ENCODE assay signal across 9 mouse cellular contexts in genomic region chr13:34132875-34133274, GRCm38 (mm10). TPM values are rescaled to one million over a fixed set of nuclear protein-coding genes. Genes with fewer than 3 reads are reported as not detected.
DNase-seq lines count a peak whose midpoint lies in the region; ATAC-seq and TF ChIP-seq lines count a peak whose summit lies in the region.
"Had no signal": no experiment of that assay in that cellular context is flagged by ENCODE, and none has a peak within 500 bp of the region (broad histone marks: within the 10 kb centered on the region; RNA-seq: fewer than 3 reads in every experiment).

No protein-coding gene starts in this region.

- H3K36me3 ChIP-seq in heart, embryonic 15.5 days, result no peaks in the 10 kb centered on the region
- no peaks in the 10 kb centered on the region for H3K36me3 ChIP-seq in heart, adult 2 months (ENCODE audit: control insufficient read depth, insufficient read depth, low read length)
- H3K36me3 ChIP-seq in embryonic facial prominence, embryonic 10.5 days (replicated peaks), result peaks cover 9% of the 10 kb centered on the region
- H3K36me3 ChIP-seq in forebrain, postnatal 0 days (ENCODE audit: insufficient read depth), result no peaks in the 10 kb centered on the region
- H3K36me3 ChIP-seq in midbrain, embryonic 11.5 days (ENCODE audit: control insufficient read depth, insufficient read depth, low read length), result no peaks in the 10 kb centered on the region

- H3K9ac ChIP-seq in heart, embryonic 15.5 days, result no peak overlapping the region
- H3K9ac ChIP-seq in heart, adult 2 months (ENCODE audit: low read depth, low read length), result no peak overlapping the region
- H3K9ac ChIP-seq in forebrain, postnatal 0 days, result peak overlapping the region; percentile 100
- peak overlapping the region; percentile 85 for H3K9ac ChIP-seq in midbrain, embryonic 11.5 days (ENCODE audit: low read length)

- H3K4me1 ChIP-seq in heart, embryonic 15.5 days (replicated peaks), result peaks cover 33% of the 10 kb centered on the region
- peaks cover 3% of the 10 kb centered on the region; the same call in 1 of the 2 replicates for H3K4me1 ChIP-seq in heart, adult 2 months (ENCODE audit: control insufficient read depth, insufficient read depth, low read length)
- peaks cover 60% of the 10 kb centered on the region for H3K4me1 ChIP-seq in embryonic facial prominence, embryonic 10.5 days
- peaks cover 30% of the 10 kb centered on the region for H3K4me1 ChIP-seq in forebrain, postnatal 0 days (ENCODE audit: insufficient read depth)
- peaks cover 27% of the 10 kb centered on the region for H3K4me1 ChIP-seq in midbrain, embryonic 11.5 days (ENCODE audit: control insufficient read depth, insufficient read depth, low read length)

- no peak for ATAC-seq in heart, embryonic 15.5 days (replicated peaks; ENCODE audit: insufficient number of reproducible peaks, insufficient read depth, low FRiP score, low read depth)
- ATAC-seq in forebrain, postnatal 0 days, result no peak
- ATAC-seq in midbrain, embryonic 11.5 days (ENCODE audit: low FRiP score), result no peak

- intact Hi-C loops in heart, adult 2 months (cut with DNase I), result no loop called here
- intact Hi-C loops in left cerebral cortex, postnatal 36 days (cut with DNase I), result no loop called here

- 38% methylated on average over 6 of the region's 6 CpGs for WGBS in heart, embryonic 15.5 days
- WGBS in heart, adult 2 months, result 65% methylated on average over 6 of the region's 6 CpGs
- WGBS in embryonic facial prominence, embryonic 10.5 days, result 15% methylated on average over 6 of the region's 6 CpGs
- WGBS in forebrain, postnatal 0 days, result 3% methylated on average over 6 of the region's 6 CpGs
- WGBS in midbrain, embryonic 11.5 days, result 9% methylated on average over 6 of the region's 6 CpGs

- peak overlapping the region; percentile 88 for H3K27ac ChIP-seq in heart, embryonic 15.5 days
- no peak overlapping the region for H3K27ac ChIP-seq in heart, adult 2 months
- peak overlapping the region; percentile 93 for H3K27ac ChIP-seq in embryonic facial prominence, embryonic 10.5 days (replicated peaks)
- peak overlapping the region; percentile 100 for H3K27ac ChIP-seq in forebrain, postnatal 0 days (ENCODE audit: low read depth, low read length)
- peak overlapping the region; percentile 100 for H3K27ac ChIP-seq in midbrain, embryonic 11.5 days (ENCODE audit: low read depth, low read length)

- H3K4me3 ChIP-seq in heart, embryonic 15.5 days, result 0 out of 2 replicates have a peak overlapping the region, but pooled peaks have one; percentile 72
- no peak overlapping the region for H3K4me3 ChIP-seq in heart, adult 2 months
- peak overlapping the region; percentile 79 for H3K4me3 ChIP-seq in embryonic facial prominence, embryonic 10.5 days
- H3K4me3 ChIP-seq in forebrain, postnatal 0 days (ENCODE audit: low read depth, low read length), result peak overlapping the region; percentile 90
- peak overlapping the region; percentile 95 for H3K4me3 ChIP-seq in midbrain, embryonic 11.5 days (ENCODE audit: low read depth, low read length)

- no peak for TF ChIP-seq CTCF in heart, adult 2 months (IDR thresholded peaks at IDR 0.05)
- no peak for TF ChIP-seq CTCF in forebrain, postnatal 0 days (IDR thresholded peaks at IDR 0.05; ENCODE audit: low read depth)

- no peak for DNase-seq in heart, adult 2 months
- no peak for DNase-seq in embryonic facial prominence, embryonic 10.5 days (ENCODE audit: low spot score)
- peak; percentile 63 for DNase-seq in forebrain, postnatal 0 days
- DNase-seq in midbrain, embryonic 11.5 days (ENCODE audit: low spot score, missing footprints), result peak; percentile 91
- DNase-seq in cerebellum, adult 8-10 months, result no peak
- no peak for DNase-seq in left cerebral cortex, postnatal 36 days (ENCODE audit: low spot score in 2 of 2)
- no peak for DNase-seq in left cerebral cortex, adult 18-20 months (ENCODE audit: low spot score in 2 of 2)
- DNase-seq: lung, adult 2 months had no signal

- peaks cover 3% of the 10 kb centered on the region; the same call in 1 of the 2 replicates for H3K27me3 ChIP-seq in heart, embryonic 15.5 days
- no peaks in the 10 kb centered on the region for H3K27me3 ChIP-seq in heart, adult 2 months (ENCODE audit: control insufficient read depth, insufficient read depth, low read length)
- peaks cover 37% of the 10 kb centered on the region for H3K27me3 ChIP-seq in embryonic facial prominence, embryonic 10.5 days (replicated peaks; ENCODE audit: low read depth, poor library complexity, severe bottlenecking)
- no peaks in the 10 kb centered on the region for H3K27me3 ChIP-seq in forebrain, postnatal 0 days (ENCODE audit: insufficient read depth, low read length)
- no peaks in the 10 kb centered on the region for H3K27me3 ChIP-seq in midbrain, embryonic 11.5 days (ENCODE audit: control insufficient read depth, insufficient read depth, low read length)

- H3K4me2 ChIP-seq in heart, embryonic 15.5 days, result peak overlapping the region; percentile 75
- peak overlapping the region; percentile 83 for H3K4me2 ChIP-seq in forebrain, postnatal 0 days (ENCODE audit: low read depth)
- H3K4me2 ChIP-seq in midbrain, embryonic 11.5 days, result peak overlapping the region; percentile 96

- H3K9me3 ChIP-seq in heart, embryonic 15.5 days (replicated peaks), result no peaks in the 10 kb centered on the region
- no peaks in the 10 kb centered on the region for H3K9me3 ChIP-seq in embryonic facial prominence, embryonic 10.5 days
- no peaks in the 10 kb centered on the region for H3K9me3 ChIP-seq in forebrain, postnatal 0 days (ENCODE audit: low read length)
- H3K9me3 ChIP-seq in midbrain, embryonic 11.5 days (ENCODE audit: control insufficient read depth, low read length), result no peaks in the 10 kb centered on the region

- TF ChIP-seq POLR2A in heart, adult 2 months (IDR thresholded peaks at IDR 0.05; ENCODE audit: insufficient read depth, low read depth, low read length), result no peak

- no peaks in the 10 kb centered on the region for H3K79me2 ChIP-seq in heart, adult 2 months (replicated peaks; ENCODE audit: control insufficient read depth, insufficient read depth, low read length)

- no peak for TF ChIP-seq EP300 in heart, adult 2 months (IDR thresholded peaks at IDR 0.05; ENCODE audit: insufficient read depth, low read depth, low read length)

RNA-seq across cellular contexts. Expression of gene Tubb2b, which starts 2.6 kb away (rescaled TPM):
- polyA plus RNA-seq in heart, embryonic 15.5 days (2015; fragmentation: Nextera tagmentation; extraction: Ambion mirVana), result 36.0 and 42.3 TPM in 2 replicates
- 1 to 10 TPM; 2.6 to 5.3 TPM for total RNA-seq in heart, adult 2 months (2021)
- 6.2 and 7.8 TPM in 2 replicates for polyA plus RNA-seq in heart, adult 2 months (2012; rRNA removed)
- 65.5 and 73.2 TPM in 2 replicates for polyA plus RNA-seq in embryonic facial prominence, embryonic 10.5 days (2016; fragmentation: Nextera tagmentation; extraction: Ambion mirVana)
- 5,538 and 5,638 TPM in 2 replicates for total RNA-seq in forebrain, postnatal 0 days (2014; rRNA removed)
- polyA plus RNA-seq in forebrain, postnatal 0 days (2015; fragmentation: Nextera tagmentation; extraction: Ambion mirVana), result 1,072 and 1,153 TPM in 2 replicates
- polyA plus RNA-seq in midbrain, embryonic 11.5 days (2014; fragmentation: Nextera tagmentation; extraction: Ambion mirVana), result 307 and 321 TPM in 2 replicates
- total RNA-seq in left cerebral cortex, postnatal 36 days (2021), result 100 to 1,000 TPM; 174 to 183 TPM
- total RNA-seq in left cerebral cortex, adult 18-20 months (2021), result 100 to 1,000 TPM; 169 to 171 TPM

RNA-seq across cellular contexts. Expression of gene Psmg4, which starts 29.9 kb away (rescaled TPM):
- polyA plus RNA-seq in heart, embryonic 15.5 days (2015; fragmentation: Nextera tagmentation; extraction: Ambion mirVana), result 65.3 and 76.5 TPM in 2 replicates
- total RNA-seq in heart, adult 2 months (2021), result 10 to 100 TPM; 23.1 to 29.0 TPM
- polyA plus RNA-seq in heart, adult 2 months (2012; rRNA removed), result 32.2 and 51.2 TPM in 2 replicates
- polyA plus RNA-seq in embryonic facial prominence, embryonic 10.5 days (2016; fragmentation: Nextera tagmentation; extraction: Ambion mirVana), result 97.9 and 99.9 TPM in 2 replicates
- total RNA-seq in forebrain, postnatal 0 days (2014; rRNA removed), result 56.6 and 108 TPM in 2 replicates
- polyA plus RNA-seq in forebrain, postnatal 0 days (2015; fragmentation: Nextera tagmentation; extraction: Ambion mirVana), result 99.0 and 150 TPM in 2 replicates
- 115 and 120 TPM in 2 replicates for polyA plus RNA-seq in midbrain, embryonic 11.5 days (2014; fragmentation: Nextera tagmentation; extraction: Ambion mirVana)
- 10 to 100 TPM; 19.4 to 20.5 TPM for total RNA-seq in left cerebral cortex, postnatal 36 days (2021)
- 10 to 100 TPM; 17.0 to 20.6 TPM for total RNA-seq in left cerebral cortex, adult 18-20 months (2021)

RNA-seq across cellular contexts. Expression of gene Tubb2a, which starts 55.1 kb away (rescaled TPM):
- 136 and 170 TPM in 2 replicates for polyA plus RNA-seq in heart, embryonic 15.5 days (2015; fragmentation: Nextera tagmentation; extraction: Ambion mirVana)
- total RNA-seq in heart, adult 2 months (2021), result 10 to 100 TPM; 42.9 to 64.1 TPM
- 95.2 and 122 TPM in 2 replicates for polyA plus RNA-seq in heart, adult 2 months (2012; rRNA removed)
- 101 and 105 TPM in 2 replicates for polyA plus RNA-seq in embryonic facial prominence, embryonic 10.5 days (2016; fragmentation: Nextera tagmentation; extraction: Ambion mirVana)
- total RNA-seq in forebrain, postnatal 0 days (2014; rRNA removed), result 4,454 and 4,559 TPM in 2 replicates
- polyA plus RNA-seq in forebrain, postnatal 0 days (2015; fragmentation: Nextera tagmentation; extraction: Ambion mirVana), result 3,524 and 3,579 TPM in 2 replicates
- 398 and 417 TPM in 2 replicates for polyA plus RNA-seq in midbrain, embryonic 11.5 days (2014; fragmentation: Nextera tagmentation; extraction: Ambion mirVana)
- 100 to 1,000 TPM; 839 to 952 TPM for total RNA-seq in left cerebral cortex, postnatal 36 days (2021)
- total RNA-seq in left cerebral cortex, adult 18-20 months (2021), result 100 to 1,000 TPM; 781 to 791 TPM

Comparison
In these comparisons a context has a peak if more than half of its experiments do, and no peak if none do; other contexts are left out.
1. H3K9ac ChIP-seq: peak in forebrain, postnatal 0 days (single experiment) and midbrain, embryonic 11.5 days (single experiment); none in heart, embryonic 15.5 days (single experiment) and heart, adult 2 months (single experiment).
2. DNase-seq: peak in forebrain, postnatal 0 days (single experiment) and midbrain, embryonic 11.5 days (single experiment); none in heart, adult 2 months (0 of 2), embryonic facial prominence, embryonic 10.5 days (single experiment), cerebellum, adult 8-10 months (single experiment), left cerebral cortex, postnatal 36 days (0 of 2) and left cerebral cortex, adult 18-20 months (0 of 2).
3. Peak in every context shown above with its lines, with median percentiles within 50 percentile points of each other: H3K4me2 ChIP-seq.